Mouse (Mus musculus): ENCODE data around the gene Thbs2.

GRCm38 (mm10) chr17:14691197-14691596 is 2.8 kb downstream of the Thbs2 start:
- TF ChIP-seq CTCF (IDR thresholded peaks at IDR 0.05; ENCODE audit: extremely low read depth, insufficient read length, insufficient replicate concordance, low read depth, low read length): no peak
- TF ChIP-seq POLR2A (IDR thresholded peaks at IDR 0.05; ENCODE audit: low read depth, low read length): no peak
